Mouse (Mus musculus) ovary, postnatal 14 days (tissue): ENCODE results near the gene Timp3.

Source experiments
- DNase-seq: peaks from one replicate; pipeline ENCODE4 v3.0.0; 2022; ENCODE audit warnings: low spot score

Timp3 gene

GRCm38 (mm10) chr10:86297307-86297706 lies 2.9 kb upstream of the Timp3 start:
- DNase-seq = no peak

DNA sequence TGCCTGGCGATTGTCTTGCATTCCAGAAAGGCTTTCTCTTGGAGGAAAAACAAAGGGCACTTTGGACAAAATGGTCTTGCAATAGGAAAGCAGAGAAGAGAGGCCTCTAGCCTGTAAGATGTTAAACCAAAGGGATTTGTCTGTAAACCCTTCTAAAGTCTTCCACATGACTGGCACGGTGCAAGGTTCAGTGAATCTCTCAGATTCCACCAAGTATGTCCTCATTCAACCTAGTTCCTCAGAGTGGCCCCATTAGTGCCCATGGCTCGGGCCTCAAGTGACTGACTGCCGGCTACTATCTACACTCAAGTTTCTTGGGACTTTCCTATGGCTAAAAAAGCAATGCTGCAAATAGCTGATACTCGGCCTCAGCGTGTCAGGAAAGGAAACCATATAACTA lies 1.8 kb upstream of the Timp3 start:
- DNase-seq = no peak

DNA sequence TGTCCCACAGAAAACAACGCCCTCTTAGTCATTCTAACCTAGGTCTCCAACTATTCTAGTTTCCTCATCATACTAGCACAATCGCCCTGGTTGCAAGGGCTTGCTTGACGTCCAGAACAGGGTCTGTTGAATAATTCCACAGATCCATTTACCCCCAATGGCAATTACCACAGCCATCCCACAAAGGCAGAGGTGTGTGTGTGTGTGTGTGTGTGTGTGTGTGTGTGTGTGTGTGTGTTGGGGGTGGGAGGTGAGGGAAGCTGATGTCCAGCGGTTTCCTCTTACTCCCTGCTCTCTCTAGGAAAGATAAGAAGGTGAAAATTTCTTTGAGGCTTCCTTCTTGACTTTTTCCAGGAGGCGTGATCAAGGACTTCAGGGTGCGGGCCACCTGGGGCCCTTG lies 377 bp upstream of the Timp3 start:
- DNase-seq = no peak

- no peak for DNase-seq
Measured at GRCm38 (mm10) chr10:86301117-86301490, 932 bp downstream of the Timp3 start.

- no peak for DNase-seq
Measured at GRCm38 (mm10) chr10:86301593-86302317, 1.6 kb downstream of the Timp3 start.

DNA sequence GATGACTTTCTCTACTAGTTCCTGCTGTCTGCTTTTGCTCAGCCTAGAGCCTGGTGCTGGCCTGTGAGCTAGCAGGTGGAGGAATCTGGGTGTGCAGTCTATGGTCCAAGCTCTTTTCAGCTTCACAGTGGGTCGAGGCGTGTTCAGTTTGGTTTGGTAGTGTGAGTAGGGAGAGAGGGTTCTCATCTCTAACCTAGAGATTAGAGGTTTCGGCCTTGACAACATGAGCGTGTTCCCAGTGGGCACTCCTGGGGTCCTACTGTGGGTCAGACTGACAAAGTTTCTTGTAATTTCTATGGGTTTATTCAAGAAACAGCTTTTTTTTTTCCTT lies 2.1 kb downstream of the Timp3 start:
- no peak for DNase-seq

DNA sequence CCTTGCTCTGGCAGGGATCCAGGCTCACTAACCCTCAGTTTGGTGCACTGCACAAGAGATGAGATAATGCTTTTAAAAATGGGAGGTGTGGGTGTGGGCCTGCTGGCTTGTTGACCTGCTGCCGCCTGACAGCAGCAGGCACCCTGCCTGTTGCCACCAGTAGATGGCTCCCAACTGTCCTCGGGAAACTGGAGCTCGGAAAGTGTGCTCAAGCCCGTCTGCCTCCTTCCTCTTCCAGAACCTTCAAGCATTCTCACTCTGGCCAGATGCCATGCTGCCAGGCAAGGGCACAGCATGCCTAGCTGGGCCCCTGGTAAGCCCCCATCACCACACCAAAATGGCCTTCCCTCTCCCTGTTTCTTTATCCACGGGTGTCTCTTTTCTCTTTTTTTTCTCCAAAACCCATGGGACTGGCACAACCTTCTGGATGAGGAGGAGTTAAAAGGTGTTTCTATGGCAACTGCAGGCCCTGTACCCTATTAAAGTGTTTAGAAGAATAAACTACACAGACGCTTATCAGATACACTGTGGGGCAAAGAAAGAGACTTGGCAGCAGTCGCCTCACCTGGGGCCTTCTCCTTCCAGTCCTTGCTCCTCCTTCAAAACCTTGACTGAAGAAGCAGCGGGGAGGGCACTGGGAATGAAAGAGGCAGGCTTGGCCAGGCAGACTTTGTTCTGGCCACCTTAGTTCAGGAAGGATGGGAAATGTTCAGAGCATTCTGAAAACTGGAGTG lies 2.8 kb downstream of the Timp3 start:
- peak; percentile 65 for DNase-seq

GRCm38 (mm10) chr10:86303495-86303876 lies 3.3 kb downstream of the Timp3 start:
- DNase-seq = no peak

DNA sequence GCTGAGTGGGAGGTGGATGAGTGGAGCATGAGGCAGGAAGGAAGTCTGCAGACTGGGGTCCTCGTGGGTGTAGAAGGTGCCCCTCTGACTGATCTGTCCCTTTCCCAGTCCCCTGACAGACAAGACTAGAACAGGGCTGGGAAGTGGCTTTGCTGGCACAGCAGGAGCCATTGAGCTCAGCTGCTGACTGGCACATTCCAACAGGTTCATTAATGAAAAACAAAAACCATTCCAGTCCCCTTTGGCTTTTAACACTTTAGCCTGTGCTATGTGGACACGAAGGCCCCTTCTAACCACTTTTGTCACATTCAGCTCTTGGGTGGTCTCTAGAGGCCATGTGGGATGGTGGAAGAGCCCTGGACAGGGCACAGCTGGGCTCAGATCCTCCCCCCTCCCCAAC lies 4.4 kb downstream of the Timp3 start:
- DNase-seq = no peak

- no peak for DNase-seq
Measured at GRCm38 (mm10) chr10:86307235-86307634, 7.1 kb downstream of the Timp3 start.

GRCm38 (mm10) chr10:86310527-86310926 lies 10.4 kb downstream of the Timp3 start:
- DNase-seq = no peak

DNA sequence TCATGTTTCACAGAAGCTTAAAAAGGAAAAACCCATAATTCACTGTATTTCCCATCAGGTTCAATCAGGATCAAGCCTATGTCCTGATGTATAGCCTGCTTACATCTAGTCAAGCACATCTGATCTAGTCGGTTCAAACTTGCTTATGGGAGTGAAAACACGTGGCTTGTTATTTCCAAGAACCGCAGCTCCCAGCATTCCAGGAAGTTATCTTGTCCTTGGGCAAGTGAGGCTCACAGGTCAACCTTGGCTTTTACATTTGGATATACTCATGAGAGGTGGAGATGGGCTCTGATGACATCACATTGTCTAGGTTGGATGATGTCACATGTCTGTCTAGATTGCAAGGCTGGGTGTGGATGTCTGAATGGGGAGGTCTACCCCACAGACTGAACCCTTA lies 12.8 kb downstream of the Timp3 start:
- DNase-seq = no peak

DNA sequence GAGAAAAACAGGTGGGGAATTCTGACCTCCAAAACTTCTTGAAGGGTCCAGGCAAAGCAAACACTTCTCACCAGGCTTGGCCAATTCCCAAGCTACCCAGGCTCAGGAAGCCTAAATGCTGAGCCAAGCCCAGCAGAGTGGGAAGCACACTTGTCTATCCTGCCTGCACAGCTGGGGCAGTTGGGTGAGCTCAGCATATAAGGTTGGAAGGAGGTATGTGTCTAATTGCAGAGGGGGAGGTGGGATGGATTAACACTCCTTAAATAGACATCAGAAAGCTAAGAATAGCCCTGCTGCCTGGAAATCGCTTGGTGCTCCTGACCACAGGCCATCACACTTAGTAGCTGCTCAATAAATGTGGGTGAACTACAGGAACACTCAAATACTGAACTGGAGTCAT lies 13.3 kb downstream of the Timp3 start:
- DNase-seq = no peak

- no peak for DNase-seq
Measured at GRCm38 (mm10) chr10:86315513-86315912, 15.3 kb downstream of the Timp3 start.

- no peak for DNase-seq
Measured at GRCm38 (mm10) chr10:86317633-86318032, 17.5 kb downstream of the Timp3 start.

- DNase-seq = no peak
Measured at GRCm38 (mm10) chr10:86318552-86319140, 18.5 kb downstream of the Timp3 start.

- DNase-seq = no peak
Measured at GRCm38 (mm10) chr10:86319526-86319925, 19.4 kb downstream of the Timp3 start.

GRCm38 (mm10) chr10:86320204-86320603 lies 20.0 kb downstream of the Timp3 start:
- DNase-seq = no peak

DNA sequence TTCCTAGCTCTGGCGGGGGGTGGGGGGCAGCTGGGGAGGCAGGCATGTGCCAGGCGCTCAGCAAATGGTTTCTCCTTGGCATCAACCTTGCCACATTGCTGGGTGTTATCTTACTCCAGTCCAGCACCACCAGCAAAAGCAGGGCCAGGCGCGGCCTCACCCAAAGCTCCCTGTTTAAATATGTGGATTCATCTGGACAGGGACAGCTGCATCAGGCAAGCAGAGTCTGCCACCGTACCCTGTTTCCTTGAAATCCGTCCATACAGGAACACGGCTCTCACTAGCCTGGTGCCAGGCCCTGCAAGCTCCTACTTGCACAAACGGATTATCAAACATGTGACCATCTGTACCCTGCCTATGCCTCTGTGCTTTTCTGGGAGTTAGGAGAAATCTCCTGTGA lies 21.0 kb downstream of the Timp3 start:
- DNase-seq = no peak

GRCm38 (mm10) chr10:86322006-86322405 lies 21.8 kb downstream of the Timp3 start:
- DNase-seq = no peak

DNA sequence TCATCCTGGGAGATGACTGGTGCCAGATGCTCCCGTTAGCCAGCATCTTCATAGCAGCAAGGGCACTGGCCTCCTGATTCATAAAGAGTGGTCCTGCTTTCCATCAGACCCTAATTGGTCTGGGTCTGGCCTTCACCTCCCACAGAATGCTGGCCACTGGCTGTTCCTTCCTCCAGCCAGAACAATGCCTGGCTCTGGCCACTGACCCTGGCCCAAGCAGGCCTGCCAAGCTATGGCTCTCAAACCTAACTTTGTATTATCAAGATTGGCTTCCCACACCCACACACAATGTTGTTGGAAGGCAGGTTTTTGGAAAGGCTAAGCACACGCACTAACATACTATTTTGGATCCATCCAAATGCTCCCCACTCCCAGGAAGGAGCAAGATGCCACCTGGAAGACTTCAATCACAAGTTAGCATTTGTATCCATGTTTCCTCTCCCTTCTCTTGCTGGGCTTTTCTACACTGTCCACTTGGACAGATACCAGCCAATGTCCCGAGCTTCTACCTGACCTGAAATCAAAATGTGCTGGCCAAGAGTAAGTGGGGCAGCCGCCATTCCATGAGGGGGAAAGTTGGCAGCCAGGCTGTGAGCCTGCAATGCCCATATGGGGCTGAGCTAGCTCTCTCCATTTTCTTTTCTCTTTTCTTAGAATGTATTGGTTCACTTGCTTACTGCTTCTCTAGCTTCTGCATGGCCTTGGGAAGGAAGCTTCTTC lies 23.3 kb downstream of the Timp3 start:
- no peak for DNase-seq

GRCm38 (mm10) chr10:86325272-86325671 lies 25.1 kb downstream of the Timp3 start:
- DNase-seq = no peak

DNA sequence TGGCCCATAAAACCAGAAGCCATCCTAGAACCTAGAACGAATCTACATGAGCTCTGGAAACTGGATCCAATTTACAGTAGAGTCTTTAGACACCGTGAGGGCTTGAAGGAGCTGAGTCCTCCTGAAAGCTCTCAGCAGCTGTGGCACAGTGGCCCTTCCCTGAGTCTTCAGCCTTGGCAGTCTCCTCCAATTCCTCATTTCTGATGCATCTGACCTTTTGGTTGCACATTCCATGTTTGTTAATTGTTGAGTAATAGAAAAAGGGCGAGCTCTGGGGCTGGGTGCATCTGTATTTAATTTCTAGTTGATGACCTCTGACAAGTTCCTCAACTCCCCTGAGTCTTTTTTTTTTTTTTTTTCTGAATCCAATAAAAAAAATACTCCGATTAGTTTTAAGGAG lies 28.0 kb downstream of the Timp3 start:
- no peak for DNase-seq
